Mouse (Mus musculus): ENCODE measurements around the gene Sbno2. TPM values are rescaled to one million over a fixed set of nuclear protein-coding genes. Genes with fewer than 3 reads are reported as not detected.
A peak's percentile ranks its signal among the peaks of the same experiment; 100 is the strongest.

Gene Sbno2
- polyA plus RNA-seq, 1 experiment from 2014 or later, result 13.0 TPM

DNA sequence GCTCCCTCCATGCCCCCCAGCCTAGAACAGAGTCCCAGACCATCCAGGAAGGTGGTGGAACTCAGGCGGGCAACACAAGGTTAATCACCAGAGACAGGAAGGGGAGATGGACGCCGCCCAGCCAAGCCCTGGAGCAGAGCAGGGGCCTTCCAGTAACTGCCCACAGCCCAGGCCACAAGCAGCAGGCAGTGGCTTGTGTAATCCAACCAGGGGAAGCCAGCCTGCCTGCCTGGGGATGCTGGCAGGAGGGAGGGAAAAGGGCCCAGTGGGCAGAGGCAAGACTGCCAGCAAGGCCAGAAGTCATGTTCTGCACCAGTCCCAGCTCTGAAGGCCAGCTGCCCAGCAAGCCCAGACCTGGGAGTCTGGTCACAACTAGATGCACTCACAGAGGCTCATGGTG, 18.5 kb downstream of the Sbno2 start:
- 44% methylated on average over 3 of the region's 3 CpGs for WGBS
- 0 out of 2 replicates have a peak, but pooled peaks have one; percentile 17 for ATAC-seq (ENCODE audit: insufficient number of reproducible peaks, low FRiP score)
- Histone ChIP-seq H3K9ac (0 out of 2 replicates have a peak overlapping the region, but pooled peaks have one; percentile 13), H3K9me3 (replicated peaks) (no peaks in the 10 kb centered on the region), H3K27ac (ENCODE audit: poor library complexity, severe bottlenecking) (peak overlapping the region; percentile 20; the same call in 1 of the 2 replicates), H3K27me3 (replicated peaks) (no peaks in the 10 kb centered on the region), H3K4me2 (no peak overlapping the region), H3K36me3 (peaks cover 33% of the 10 kb centered on the region), H3K4me1 (replicated peaks) (peaks cover 34% of the 10 kb centered on the region), H3K4me3 (no peak overlapping the region)

DNA sequence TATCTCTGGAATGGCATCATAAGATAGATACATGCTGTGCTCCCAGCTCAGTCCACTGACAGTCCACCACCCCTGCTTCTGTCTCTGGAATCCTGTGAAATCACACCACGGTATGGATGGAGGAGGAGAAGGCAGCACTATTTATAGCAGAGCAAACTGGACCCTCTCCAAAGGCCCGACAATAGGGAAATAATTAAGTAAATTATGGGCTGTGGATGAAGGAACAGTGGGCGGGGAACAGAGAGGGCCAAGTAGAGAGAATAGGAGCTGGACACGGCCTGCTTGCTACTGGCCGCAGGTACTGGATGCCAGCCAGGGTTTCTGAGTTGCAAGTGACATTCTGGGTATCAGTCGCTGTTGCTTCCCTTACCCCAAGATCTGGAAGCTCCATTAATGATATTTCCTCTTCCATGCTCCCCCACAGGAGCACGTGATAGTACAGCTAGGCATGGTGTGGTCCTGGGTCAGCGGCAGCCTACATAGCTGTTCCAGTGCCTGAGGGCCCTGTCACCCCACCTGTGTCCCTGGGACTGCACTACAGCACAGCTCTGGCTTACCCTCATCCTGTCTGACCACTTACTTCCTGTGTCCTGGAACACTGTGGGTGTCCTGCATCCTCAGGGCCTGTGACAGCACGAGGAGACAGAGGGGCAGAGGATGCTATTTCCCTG, 20.4 kb downstream of the Sbno2 start:
- Histone ChIP-seq H3K9me3 (replicated peaks) (no peaks in the 10 kb centered on the region), H3K27me3 (replicated peaks) (no peaks in the 10 kb centered on the region), H3K4me1 (replicated peaks) (peaks cover 34% of the 10 kb centered on the region), H3K4me2 (0 out of 2 replicates have a peak overlapping the region, but pooled peaks have one; percentile 7), H3K9ac (peak overlapping the region; percentile 31), H3K4me3 (no peak overlapping the region), H3K36me3 (peaks cover 49% of the 10 kb centered on the region), H3K27ac (ENCODE audit: poor library complexity, severe bottlenecking) (peak overlapping the region; percentile 49)
- no peak for ATAC-seq (ENCODE audit: insufficient number of reproducible peaks, low FRiP score)
- WGBS, result 65% methylated on average over 9 of the region's 9 CpGs

DNA sequence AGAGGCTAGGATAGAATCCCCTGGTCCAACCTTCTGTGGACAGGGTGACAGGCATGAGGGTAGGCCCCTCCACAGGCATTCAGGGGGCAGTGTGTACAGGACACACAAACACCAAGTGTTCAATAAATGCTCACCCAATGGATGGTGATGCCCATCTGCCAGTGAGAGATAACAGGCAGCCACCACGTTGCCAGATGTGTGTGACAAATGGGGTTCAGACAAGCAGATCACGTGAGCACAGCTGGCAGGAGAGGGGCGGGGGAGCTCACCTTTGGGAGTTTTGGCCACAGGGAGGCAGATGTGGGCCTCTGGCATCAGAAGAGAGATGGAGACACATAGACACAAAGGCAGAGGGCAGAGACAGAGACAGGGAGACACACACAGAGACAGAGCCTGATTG, 24.3 kb downstream of the Sbno2 start:
- 82% methylated on average over 3 of the region's 3 CpGs for WGBS
- peaks cover 74% of the 10 kb centered on the region for H3K36me3 ChIP-seq
- H3K4me3 ChIP-seq, result no peak overlapping the region

DNA sequence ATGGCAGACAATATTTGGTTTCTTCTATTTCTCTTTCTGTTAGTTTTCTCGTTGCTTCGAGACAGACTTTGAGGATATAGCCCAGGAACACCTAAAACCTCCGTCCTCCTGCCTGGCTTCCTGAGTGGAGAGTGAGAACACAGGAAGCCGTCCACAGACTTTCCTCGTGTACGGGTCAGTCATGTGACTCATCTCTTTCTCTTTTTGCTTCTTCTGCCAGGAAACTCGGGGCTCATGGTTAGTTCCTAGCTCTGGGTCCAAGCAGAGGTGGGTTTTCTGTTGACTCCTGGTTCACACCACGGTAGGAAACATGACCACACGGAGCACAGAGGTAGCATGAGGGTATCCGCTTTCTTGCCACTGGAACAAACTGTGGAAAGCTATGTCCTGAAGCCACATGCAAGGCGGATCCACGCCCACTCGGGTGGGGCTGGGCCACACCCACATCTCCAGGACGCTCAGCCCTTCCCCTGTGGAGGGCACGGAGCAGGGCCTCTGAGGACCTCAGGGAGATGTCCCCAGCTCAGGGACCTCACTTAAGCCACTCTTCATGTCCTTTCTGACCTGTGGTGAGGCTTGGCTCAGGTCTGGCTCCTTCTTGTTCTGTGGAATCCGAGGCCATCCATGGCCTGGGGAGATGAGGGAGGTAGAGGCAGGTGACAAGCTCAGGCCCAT, 24.8 kb downstream of the Sbno2 start:
- Histone ChIP-seq H3K27ac (ENCODE audit: poor library complexity, severe bottlenecking) (0 out of 2 replicates have a peak overlapping the region, but pooled peaks have one; percentile 31), H3K36me3 (peaks cover 74% of the 10 kb centered on the region)

More for the DNA sequence above, 24.3 kb downstream of the Sbno2 start:
- Histone ChIP-seq H3K9me3 (replicated peaks) (no peaks in the 10 kb centered on the region), H3K27me3 (replicated peaks) (no peaks in the 10 kb centered on the region), H3K27ac (ENCODE audit: poor library complexity, severe bottlenecking) (0 out of 2 replicates have a peak overlapping the region, but pooled peaks have one; percentile 31), H3K4me1 (replicated peaks) (peaks cover 17% of the 10 kb centered on the region), H3K9ac (0 out of 2 replicates have a peak overlapping the region, but pooled peaks have one; percentile 25), H3K4me2 (no peak overlapping the region)
- ATAC-seq (ENCODE audit: insufficient number of reproducible peaks, low FRiP score), result peak; percentile 79

DNA sequence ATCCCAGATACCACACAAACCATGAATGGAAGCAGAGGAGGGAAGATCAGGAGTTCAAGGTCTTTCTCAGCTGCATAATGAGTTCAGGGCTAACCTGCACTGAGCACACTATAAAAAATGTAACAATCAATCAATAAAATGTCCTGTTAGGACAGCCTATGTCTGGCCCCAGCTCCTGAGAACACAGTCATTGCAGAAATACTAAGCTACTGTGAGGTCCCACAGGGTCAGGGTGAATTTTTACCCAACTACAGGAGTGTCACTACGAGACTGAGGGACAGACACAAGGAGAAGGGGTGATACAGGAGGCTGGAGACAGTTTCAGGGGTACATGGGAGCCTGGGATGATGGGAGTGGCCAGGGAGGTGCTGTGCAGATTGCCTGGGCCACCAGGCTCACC, 27.0 kb downstream of the Sbno2 start:
- Histone ChIP-seq H3K9me3 (replicated peaks) (no peaks in the 10 kb centered on the region), H3K27ac (ENCODE audit: poor library complexity, severe bottlenecking) (no peak overlapping the region), H3K36me3 (peaks cover 63% of the 10 kb centered on the region), H3K9ac (no peak overlapping the region), H3K4me3 (no peak overlapping the region), H3K4me2 (no peak overlapping the region), H3K4me1 (replicated peaks) (peaks cover 23% of the 10 kb centered on the region), H3K27me3 (replicated peaks) (no peaks in the 10 kb centered on the region)
- no peak for ATAC-seq (ENCODE audit: insufficient number of reproducible peaks, low FRiP score)
- WGBS, result 94% methylated on average over 1 of the region's 1 CpGs

More for the DNA sequence above, 24.8 kb downstream of the Sbno2 start:
- ATAC-seq (ENCODE audit: insufficient number of reproducible peaks, low FRiP score), result peak; percentile 82
- Histone ChIP-seq H3K9ac (0 out of 2 replicates have a peak overlapping the region, but pooled peaks have one; percentile 25), H3K4me2 (no peak overlapping the region), H3K4me1 (replicated peaks) (peaks cover 19% of the 10 kb centered on the region), H3K4me3 (no peak overlapping the region), H3K27me3 (replicated peaks) (no peaks in the 10 kb centered on the region), H3K9me3 (replicated peaks) (no peaks in the 10 kb centered on the region)
- 73% methylated on average over 16 of the region's 16 CpGs for WGBS

DNA sequence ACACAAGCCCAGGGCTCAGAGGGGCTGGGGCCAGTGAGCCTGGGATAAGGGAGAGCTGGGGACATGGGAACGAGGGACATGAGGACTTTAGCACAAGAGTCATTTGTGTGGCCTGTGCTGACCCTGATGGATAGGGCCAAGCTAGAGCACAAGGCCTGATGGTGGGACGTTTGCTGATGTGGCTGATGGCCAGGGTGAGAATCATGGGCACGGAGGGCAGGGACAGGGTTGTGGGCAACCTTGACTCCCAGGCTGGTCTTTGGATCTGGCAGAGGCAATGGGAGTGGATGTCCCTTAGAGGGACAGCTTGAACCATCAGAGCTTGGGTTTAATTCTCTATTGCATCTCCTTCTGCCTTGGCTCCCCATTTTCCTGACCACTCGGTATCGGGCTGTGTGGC, 28.1 kb downstream of the Sbno2 start:
- Histone ChIP-seq H3K9me3 (replicated peaks) (no peaks in the 10 kb centered on the region), H3K36me3 (peaks cover 53% of the 10 kb centered on the region), H3K9ac (no peak overlapping the region), H3K4me1 (replicated peaks) (peaks cover 32% of the 10 kb centered on the region), H3K4me3 (no peak overlapping the region), H3K27me3 (replicated peaks) (no peaks in the 10 kb centered on the region), H3K4me2 (no peak overlapping the region), H3K27ac (ENCODE audit: poor library complexity, severe bottlenecking) (no peak overlapping the region)
- 88% methylated on average over 5 of the region's 5 CpGs for WGBS
- ATAC-seq (ENCODE audit: insufficient number of reproducible peaks, low FRiP score), result no peak

DNA sequence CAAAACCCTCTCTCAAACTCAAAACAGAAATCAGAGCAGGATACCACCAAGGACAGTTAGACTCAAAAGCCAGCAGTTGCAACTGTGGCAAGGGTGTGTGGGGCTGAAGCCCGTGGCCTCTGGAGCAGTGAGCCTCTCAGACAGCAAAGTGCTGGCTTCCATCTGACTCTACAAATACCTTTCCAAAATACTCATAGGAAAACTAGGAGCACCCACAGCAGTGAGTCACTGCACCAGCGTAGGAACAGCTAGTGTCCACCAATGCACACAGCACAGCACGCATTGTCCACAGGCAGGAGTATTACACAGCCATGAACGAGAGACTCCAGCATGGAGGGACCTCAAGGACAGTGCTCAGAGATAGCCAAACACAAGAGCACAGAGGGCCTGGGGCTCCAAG, 29.0 kb downstream of the Sbno2 start:
- no peak overlapping the region for H3K9ac ChIP-seq

DNA sequence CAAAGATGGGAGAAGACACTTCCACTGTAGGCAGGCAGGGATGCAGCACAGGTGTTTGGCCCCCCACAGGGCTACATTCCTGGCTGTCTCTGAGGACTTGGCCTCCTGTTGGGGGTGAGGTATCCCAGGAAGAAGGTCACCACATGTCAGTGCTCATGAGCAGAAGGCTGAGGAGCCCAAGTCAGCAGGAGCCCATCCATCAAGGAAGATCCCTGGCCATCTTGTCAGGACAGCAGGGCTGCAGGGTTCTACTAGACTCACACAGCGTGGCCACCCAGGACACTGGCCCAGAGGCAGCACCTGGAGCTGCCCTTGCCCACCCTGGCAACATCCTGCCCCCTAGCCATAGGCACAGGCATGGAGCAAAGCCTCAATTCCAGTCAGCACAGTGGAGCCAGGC, 29.4 kb downstream of the Sbno2 start:
- H3K9ac ChIP-seq, result 0 out of 2 replicates have a peak overlapping the region, but pooled peaks have one; percentile 54
- no peak overlapping the region for H3K27ac ChIP-seq (ENCODE audit: poor library complexity, severe bottlenecking)
- 59% methylated on average over 1 of the region's 1 CpGs for WGBS
- H3K27me3 ChIP-seq (replicated peaks), result no peaks in the 10 kb centered on the region
- no peaks in the 10 kb centered on the region for H3K9me3 ChIP-seq (replicated peaks)
- no peak overlapping the region for H3K4me3 ChIP-seq
- peaks cover 39% of the 10 kb centered on the region for H3K36me3 ChIP-seq
- H3K4me2 ChIP-seq, result no peak overlapping the region
- peaks cover 46% of the 10 kb centered on the region for H3K4me1 ChIP-seq (replicated peaks)
- no peak for ATAC-seq (ENCODE audit: insufficient number of reproducible peaks, low FRiP score)

More for the DNA sequence above, 29.0 kb downstream of the Sbno2 start:
- Histone ChIP-seq H3K4me3 (no peak overlapping the region), H3K36me3 (peaks cover 43% of the 10 kb centered on the region), H3K4me2 (no peak overlapping the region), H3K27ac (ENCODE audit: poor library complexity, severe bottlenecking) (no peak overlapping the region), H3K9me3 (replicated peaks) (no peaks in the 10 kb centered on the region), H3K4me1 (replicated peaks) (peaks cover 42% of the 10 kb centered on the region), H3K27me3 (replicated peaks) (no peaks in the 10 kb centered on the region)
- ATAC-seq (ENCODE audit: insufficient number of reproducible peaks, low FRiP score), result no peak
- 89% methylated on average over 4 of the region's 4 CpGs for WGBS

DNA sequence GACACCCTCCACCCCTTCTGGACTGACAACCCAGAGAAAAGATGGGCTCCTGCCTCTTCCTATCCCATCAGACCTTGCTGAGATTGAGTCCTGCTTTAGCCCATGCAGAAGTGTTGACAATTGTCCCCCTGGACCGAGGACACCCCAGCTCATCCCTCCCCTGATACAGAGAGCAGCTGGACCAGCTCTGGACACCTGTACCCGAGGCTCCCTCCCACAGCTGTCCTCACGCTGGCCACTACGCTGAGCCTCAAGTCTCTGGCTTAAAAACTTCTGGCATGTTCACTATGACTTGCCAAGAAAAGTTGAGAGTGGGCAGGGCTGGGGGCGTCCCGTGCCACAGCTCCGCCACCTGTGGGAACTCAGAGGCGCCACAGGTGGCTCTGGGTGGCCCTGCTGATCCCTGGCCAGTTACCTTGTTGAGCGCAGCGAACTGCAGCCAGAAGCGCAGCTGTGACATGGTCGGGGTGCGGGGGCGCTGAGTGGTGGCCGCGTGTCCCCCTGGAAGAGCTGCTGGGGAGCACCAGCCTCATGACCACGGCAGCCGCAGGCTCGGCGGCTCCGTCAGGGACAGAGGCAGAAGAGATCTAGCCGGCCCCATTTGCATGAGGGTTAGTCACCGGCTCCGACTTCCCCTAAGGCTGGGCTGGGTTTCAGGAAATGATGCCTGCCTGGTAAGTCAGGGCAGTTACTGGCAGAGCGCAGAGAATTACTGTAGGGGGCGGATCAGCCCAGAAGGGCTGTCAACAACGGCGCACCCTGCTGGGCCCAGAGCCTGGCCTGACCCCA, 30.4 kb downstream of the Sbno2 start:
- Histone ChIP-seq H3K4me3 (peak overlapping the region; percentile 33), H3K4me1 (replicated peaks) (peaks cover 54% of the 10 kb centered on the region), H3K27ac (ENCODE audit: poor library complexity, severe bottlenecking) (peak overlapping the region; percentile 36; the same call in 1 of the 2 replicates), H3K36me3 (peaks cover 30% of the 10 kb centered on the region), H3K4me2 (peak overlapping the region; percentile 67), H3K9me3 (replicated peaks) (no peaks in the 10 kb centered on the region), H3K9ac (peak overlapping the region; percentile 54), H3K27me3 (replicated peaks) (no peaks in the 10 kb centered on the region)
- peak; percentile 13; the same call in 1 of the 2 replicates for ATAC-seq (ENCODE audit: insufficient number of reproducible peaks, low FRiP score)
- WGBS, result 14% methylated on average over 28 of the region's 28 CpGs

DNA sequence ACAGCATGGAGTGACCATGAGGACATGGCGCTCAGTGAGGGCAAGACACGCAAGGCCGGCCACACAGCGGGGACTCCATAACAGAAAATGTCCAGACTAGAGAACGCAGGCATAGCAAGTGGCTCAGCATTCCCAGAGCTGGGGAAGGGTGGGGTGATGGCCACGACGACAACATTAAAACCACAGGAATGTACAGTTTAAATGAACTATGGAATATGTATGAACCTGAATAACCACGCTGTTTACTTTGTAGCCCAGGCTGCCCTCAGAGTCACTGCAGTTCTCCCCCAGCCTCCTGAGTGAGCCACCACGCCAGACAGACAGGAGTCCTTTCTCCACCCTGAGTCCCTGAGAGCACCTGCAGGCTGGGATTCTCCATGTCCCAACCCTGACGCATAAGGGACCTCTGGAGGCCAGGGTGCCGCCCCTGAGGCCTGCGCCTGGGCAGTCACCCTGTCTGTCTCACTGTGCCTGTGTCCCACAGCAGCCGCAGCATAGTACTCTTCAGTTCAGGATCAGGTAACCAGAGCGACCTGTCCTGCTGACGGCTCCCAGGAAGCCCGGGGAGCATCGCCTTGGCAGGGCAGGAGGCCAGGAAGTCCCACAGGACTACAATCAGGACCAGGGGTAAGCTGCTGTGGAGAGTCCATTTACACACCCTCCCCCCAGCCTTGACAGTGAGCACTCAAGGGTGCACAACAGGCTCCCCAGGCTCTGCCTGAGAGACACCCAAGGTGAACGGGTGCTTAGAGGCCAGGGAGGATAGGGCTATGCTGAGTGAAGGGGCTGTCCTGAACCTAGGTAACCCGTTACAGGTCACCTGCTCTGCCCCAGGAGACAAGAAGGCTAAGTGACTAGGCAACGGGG, 32.5 kb downstream of the Sbno2 start:
- H3K9me3 ChIP-seq (replicated peaks), result no peaks in the 10 kb centered on the region
- peaks cover 21% of the 10 kb centered on the region; the same call in 1 of the 2 replicates for H3K36me3 ChIP-seq
- H3K4me3 ChIP-seq, result no peak overlapping the region
- peaks cover 56% of the 10 kb centered on the region for H3K4me1 ChIP-seq (replicated peaks)
- 80% methylated on average over 20 of the region's 20 CpGs for whole genome bisulfite sequencing
- H3K27ac ChIP-seq (ENCODE audit: poor library complexity, severe bottlenecking), result no peak overlapping the region
- no peak for ATAC-seq (ENCODE audit: insufficient number of reproducible peaks, low FRiP score)
- peak overlapping the region; percentile 16 for H3K9ac ChIP-seq
- H3K27me3 ChIP-seq (replicated peaks), result no peaks in the 10 kb centered on the region
- no peak overlapping the region for H3K4me2 ChIP-seq
